Mouse (Mus musculus): Measurements from ENCODE around the gene Olfr859.
"Not testable (repeated sequence)": the region's sequence is repeated elsewhere in the genome, so short reads cannot be mapped to it uniquely, and the experiment has no call there.

Gene Olfr859

GRCm38 (mm10) chr9:19804606-19805005 lies at the start of gene Olfr859:
Gene Olfr859 (plus strand): TSS chr9:19804906.
- not testable (repeated sequence) for DNase-seq

- DNase-seq: no peak
These were observed 35.6 kb upstream of the Olfr859 start for GRCm38 (mm10) chr9:19769136-19769535.

- no peak for DNase-seq
These were observed 35.0 kb upstream of the Olfr859 start for GRCm38 (mm10) chr9:19769701-19770100.

GRCm38 (mm10) chr9:19779983-19780382 lies 24.7 kb upstream of the Olfr859 start, which contains the start of gene Olfr58:
Gene Olfr58 (plus strand): TSS chr9:19780283.
- no peak for DNase-seq

GRCm38 (mm10) chr9:19803000-19803399 lies 1.7 kb upstream of the Olfr859 start:
- DNase-seq: no peak

GRCm38 (mm10) chr9:19849647-19850046 lies 44.9 kb downstream of the Olfr859 start, which contains the start of gene Olfr860:
Gene Olfr860 (minus strand): TSS chr9:19849747.
- DNase-seq: no peak

Data from kidney, postnatal 14 days (tissue).